Mouse (Mus musculus): ENCODE data around the gene Ifitm3.

Gene Ifitm3

GRCm38 (mm10) chr7:141041661-141042060 lies 31.1 kb upstream of the Ifitm3 start:
- no peak for TF ChIP-seq GATA4 (IDR thresholded peaks at IDR 0.05; ENCODE audit: insufficient replicate concordance, low read length)

GRCm38 (mm10) chr7:141040867-141041606 lies 30.5 kb upstream of the Ifitm3 start:
- no peak for TF ChIP-seq GATA4 (IDR thresholded peaks at IDR 0.05; ENCODE audit: insufficient replicate concordance, low read length)

GRCm38 (mm10) chr7:141039386-141040107 lies 29.0 kb upstream of the Ifitm3 start:
- TF ChIP-seq GATA4 (IDR thresholded peaks at IDR 0.05; ENCODE audit: insufficient replicate concordance, low read length), result no peak

- TF ChIP-seq GATA4 (IDR thresholded peaks at IDR 0.05; ENCODE audit: insufficient replicate concordance, low read length), result no peak
Measured at GRCm38 (mm10) chr7:141038090-141039032, 27.8 kb upstream of the Ifitm3 start.

GRCm38 (mm10) chr7:141032458-141033167 lies 22.0 kb upstream of the Ifitm3 start:
- no peak for TF ChIP-seq GATA4 (IDR thresholded peaks at IDR 0.05; ENCODE audit: insufficient replicate concordance, low read length)

- no peak for TF ChIP-seq GATA4 (IDR thresholded peaks at IDR 0.05; ENCODE audit: insufficient replicate concordance, low read length)
Measured at GRCm38 (mm10) chr7:141030390-141030789, 19.8 kb upstream of the Ifitm3 start.

GRCm38 (mm10) chr7:141028831-141029230 lies 18.3 kb upstream of the Ifitm3 start, which contains the start of gene Gm17387:
Gm17387 (plus strand) TSS chr7:141029131.
- no peak for TF ChIP-seq GATA4 (IDR thresholded peaks at IDR 0.05; ENCODE audit: insufficient replicate concordance, low read length)

- no peak for TF ChIP-seq GATA4 (IDR thresholded peaks at IDR 0.05; ENCODE audit: insufficient replicate concordance, low read length)
Measured at GRCm38 (mm10) chr7:141026740-141027098, 16.1 kb upstream of the Ifitm3 start.

- no peak for TF ChIP-seq GATA4 (IDR thresholded peaks at IDR 0.05; ENCODE audit: insufficient replicate concordance, low read length)
Measured at GRCm38 (mm10) chr7:141026097-141026739, 15.6 kb upstream of the Ifitm3 start.

- no peak for TF ChIP-seq GATA4 (IDR thresholded peaks at IDR 0.05; ENCODE audit: insufficient replicate concordance, low read length)
Measured at GRCm38 (mm10) chr7:141024865-141025838, 14.6 kb upstream of the Ifitm3 start.

- no peak for TF ChIP-seq GATA4 (IDR thresholded peaks at IDR 0.05; ENCODE audit: insufficient replicate concordance, low read length)
Measured at GRCm38 (mm10) chr7:141021489-141022449, 11.2 kb upstream of the Ifitm3 start.

GRCm38 (mm10) chr7:141019028-141019427 lies 8.5 kb upstream of the Ifitm3 start:
- no peak for TF ChIP-seq GATA4 (IDR thresholded peaks at IDR 0.05; ENCODE audit: insufficient replicate concordance, low read length)

All from liver, adult (tissue).